25 mouse cellular contexts compared by ENCODE assay signal in genomic region chr1:34502991-34503390, GRCm38 (mm10). TPM values are rescaled to one million over a fixed set of nuclear protein-coding genes. Genes with fewer than 3 reads are reported as not detected.
"Had no signal": no experiment of that assay in that cellular context is flagged by ENCODE, and none has a peak within 500 bp of the region (broad histone marks: within the 10 kb centered on the region; RNA-seq: fewer than 3 reads in every experiment).

No protein-coding gene starts in this region.

- ATAC-seq: hindbrain, embryonic 16.5 days; inflammation-experienced regulatory T-cells, adult 6 months; intestine, embryonic 15.5 days; intestine, postnatal 0 days had no signal

- DNase-seq: gastrocnemius, adult 2 months; gastrocnemius, postnatal 10 days; gastrocnemius, postnatal 25 days; heart, adult 2 months; heart, postnatal 4 days; kidney, adult 18-20 months; kidney, adult 8-10 months; kidney, postnatal 10 days; kidney, postnatal 25 days; kidney, postnatal 4 days; liver; liver, embryonic 13.5 days had no signal

RNA-seq across cellular contexts. Expression of gene Prss39, which starts 4.8 kb away (rescaled TPM):
- total RNA-seq: gastrocnemius, adult 2 months; gastrocnemius, postnatal 10 days; gastrocnemius, postnatal 25 days; gastrocnemius, postnatal 4 days; heart, adult 2 months; heart, postnatal 25 days; heart, postnatal 4 days; layer of hippocampus, adult 2 months; layer of hippocampus, postnatal 10 days; layer of hippocampus, postnatal 25 days; left cerebral cortex, adult 2 months; left cerebral cortex, postnatal 14 days; left cerebral cortex, postnatal 36 days had no signal

RNA-seq across cellular contexts. Expression of gene Cfc1, which starts 32.5 kb away (rescaled TPM):
- total RNA-seq: gastrocnemius, adult 2 months; gastrocnemius, postnatal 10 days; gastrocnemius, postnatal 25 days; gastrocnemius, postnatal 4 days; granulocyte monocyte progenitor cell, adult 5-6 weeks; heart, adult 2 months; heart, postnatal 25 days; heart, postnatal 4 days; layer of hippocampus, postnatal 10 days; layer of hippocampus, postnatal 25 days; left cerebral cortex, adult 2 months; left cerebral cortex, postnatal 14 days; left cerebral cortex, postnatal 36 days had no signal

RNA-seq across cellular contexts. Expression of gene Prss40, which starts 57.8 kb away (rescaled TPM):
- total RNA-seq: gastrocnemius, adult 2 months; gastrocnemius, postnatal 10 days; gastrocnemius, postnatal 25 days; gastrocnemius, postnatal 4 days; granulocyte monocyte progenitor cell, adult 5-6 weeks; heart, adult 2 months; heart, postnatal 25 days; heart, postnatal 4 days; layer of hippocampus, adult 2 months; layer of hippocampus, postnatal 10 days; layer of hippocampus, postnatal 25 days; left cerebral cortex, adult 2 months; left cerebral cortex, postnatal 14 days; left cerebral cortex, postnatal 36 days had no signal
